Mouse (Mus musculus): ENCODE data around the gene Cpeb2. TPM values are rescaled to one million over a fixed set of nuclear protein-coding genes. Genes with fewer than 3 reads are reported as not detected.

Cpeb2 gene
- polyA plus RNA-seq (2016; fragmentation: Nextera tagmentation; extraction: Ambion mirVana), result 7.5 and 8.6 TPM in 2 replicates

GRCm38 (mm10) chr5:43232480-43233315 is at the start of gene Cpeb2:
Gene Cpeb2, plus strand, starts transcription at chr5:43233170.
- Histone ChIP-seq H3K9ac (peak within 1 kb of the TSS; percentile 99), H3K9me3 (replicated peaks) (no peaks in the 10 kb centered on the region), H3K4me1 (replicated peaks) (no peaks in the 10 kb centered on the region), H3K36me3 (no peaks in the 10 kb centered on the region), H3K4me3 (peak within 1 kb of the TSS; percentile 93), H3K27me3 (replicated peaks) (no peaks in the 10 kb centered on the region), H3K27ac (ENCODE audit: poor library complexity, severe bottlenecking) (peak within 1 kb of the TSS; percentile 100), H3K4me2 (peak within 1 kb of the TSS; percentile 75)
- WGBS, result under 1% methylated on average over 65 of the region's 89 CpGs
- ATAC-seq (ENCODE audit: insufficient number of reproducible peaks, low FRiP score), result peak; percentile 93

GRCm38 (mm10) chr5:43183556-43183955 is 49.4 kb upstream of the Cpeb2 start:
- no peaks in the 10 kb centered on the region for H3K36me3 ChIP-seq
- H3K4me1 ChIP-seq (replicated peaks), result no peaks in the 10 kb centered on the region
- no peak overlapping the region for H3K4me3 ChIP-seq
- H3K27me3 ChIP-seq (replicated peaks), result no peaks in the 10 kb centered on the region
- no peak overlapping the region for H3K9ac ChIP-seq
- H3K4me2 ChIP-seq, result no peak overlapping the region
- H3K27ac ChIP-seq (ENCODE audit: poor library complexity, severe bottlenecking), result no peak overlapping the region
- ATAC-seq (ENCODE audit: insufficient number of reproducible peaks, low FRiP score), result no peak
- H3K9me3 ChIP-seq (replicated peaks), result no peaks in the 10 kb centered on the region

GRCm38 (mm10) chr5:43184834-43185233 is 48.1 kb upstream of the Cpeb2 start:
- H3K27ac ChIP-seq (ENCODE audit: poor library complexity, severe bottlenecking), result no peak overlapping the region
- no peak overlapping the region for H3K9ac ChIP-seq
- no peak overlapping the region for H3K4me3 ChIP-seq
- H3K36me3 ChIP-seq, result no peaks in the 10 kb centered on the region
- H3K4me1 ChIP-seq (replicated peaks), result no peaks in the 10 kb centered on the region
- no peaks in the 10 kb centered on the region for H3K27me3 ChIP-seq (replicated peaks)
- H3K9me3 ChIP-seq (replicated peaks), result no peaks in the 10 kb centered on the region
- no peak overlapping the region for H3K4me2 ChIP-seq
- ATAC-seq (ENCODE audit: insufficient number of reproducible peaks, low FRiP score), result no peak
- 75% methylated on average over 3 of the region's 3 CpGs for WGBS

GRCm38 (mm10) chr5:43185478-43185877 is 47.5 kb upstream of the Cpeb2 start:
- Histone ChIP-seq H3K9ac (no peak overlapping the region), H3K27ac (ENCODE audit: poor library complexity, severe bottlenecking) (no peak overlapping the region), H3K27me3 (replicated peaks) (no peaks in the 10 kb centered on the region), H3K9me3 (replicated peaks) (no peaks in the 10 kb centered on the region), H3K4me2 (no peak overlapping the region), H3K4me1 (replicated peaks) (no peaks in the 10 kb centered on the region), H3K36me3 (no peaks in the 10 kb centered on the region), H3K4me3 (no peak overlapping the region)
- 70% methylated on average over 3 of the region's 3 CpGs for WGBS
- ATAC-seq (ENCODE audit: insufficient number of reproducible peaks, low FRiP score), result no peak

- Histone ChIP-seq H3K4me1 (replicated peaks) (peaks cover 5% of the 10 kb centered on the region), H3K27ac (ENCODE audit: poor library complexity, severe bottlenecking) (no peak overlapping the region), H3K9me3 (replicated peaks) (no peaks in the 10 kb centered on the region), H3K4me3 (no peak overlapping the region), H3K27me3 (replicated peaks) (no peaks in the 10 kb centered on the region), H3K4me2 (no peak overlapping the region), H3K9ac (no peak overlapping the region), H3K36me3 (no peaks in the 10 kb centered on the region)
- ATAC-seq (ENCODE audit: insufficient number of reproducible peaks, low FRiP score), result no peak
- 75% methylated on average over 4 of the region's 4 CpGs for WGBS
These were observed 32.3 kb upstream of the Cpeb2 start for GRCm38 (mm10) chr5:43200686-43201085.

- no peak for ATAC-seq (ENCODE audit: insufficient number of reproducible peaks, low FRiP score)
- H3K27me3 ChIP-seq (replicated peaks), result no peaks in the 10 kb centered on the region
- no peaks in the 10 kb centered on the region for H3K36me3 ChIP-seq
- 72% methylated on average over 6 of the region's 6 CpGs for WGBS
- H3K27ac ChIP-seq (ENCODE audit: poor library complexity, severe bottlenecking), result no peak overlapping the region
- H3K9ac ChIP-seq, result no peak overlapping the region
- no peaks in the 10 kb centered on the region for H3K4me1 ChIP-seq (replicated peaks)
- H3K9me3 ChIP-seq (replicated peaks), result no peaks in the 10 kb centered on the region
- H3K4me2 ChIP-seq, result no peak overlapping the region
- no peak overlapping the region for H3K4me3 ChIP-seq
These were observed 26.4 kb upstream of the Cpeb2 start for GRCm38 (mm10) chr5:43206495-43207053.

GRCm38 (mm10) chr5:43217468-43217867 is 15.5 kb upstream of the Cpeb2 start:
- H3K9me3 ChIP-seq (replicated peaks), result no peaks in the 10 kb centered on the region
- WGBS, result 50% methylated on average over 4 of the region's 4 CpGs
- no peak overlapping the region for H3K9ac ChIP-seq
- peaks cover 16% of the 10 kb centered on the region for H3K4me1 ChIP-seq (replicated peaks)
- H3K4me2 ChIP-seq, result no peak overlapping the region
- H3K4me3 ChIP-seq, result no peak overlapping the region
- no peaks in the 10 kb centered on the region for H3K27me3 ChIP-seq (replicated peaks)
- ATAC-seq (ENCODE audit: insufficient number of reproducible peaks, low FRiP score), result no peak
- peak overlapping the region; percentile 72; the same call in 1 of the 2 replicates for H3K27ac ChIP-seq (ENCODE audit: poor library complexity, severe bottlenecking)
- no peaks in the 10 kb centered on the region for H3K36me3 ChIP-seq

- ATAC-seq (ENCODE audit: insufficient number of reproducible peaks, low FRiP score), result no peak
- 51% methylated on average over 10 of the region's 10 CpGs for WGBS
- H3K9ac ChIP-seq, result no peak overlapping the region
- H3K27ac ChIP-seq (ENCODE audit: poor library complexity, severe bottlenecking), result peak overlapping the region; percentile 72
- H3K9me3 ChIP-seq (replicated peaks), result no peaks in the 10 kb centered on the region
- no peak overlapping the region for H3K4me3 ChIP-seq
- H3K27me3 ChIP-seq (replicated peaks), result no peaks in the 10 kb centered on the region
- no peak overlapping the region for H3K4me2 ChIP-seq
- H3K36me3 ChIP-seq, result no peaks in the 10 kb centered on the region
- peaks cover 16% of the 10 kb centered on the region for H3K4me1 ChIP-seq (replicated peaks)
These were observed 14.8 kb upstream of the Cpeb2 start for GRCm38 (mm10) chr5:43217987-43218846.

- H3K4me2 ChIP-seq, result no peak overlapping the region
- H3K27ac ChIP-seq (ENCODE audit: poor library complexity, severe bottlenecking), result peak overlapping the region; percentile 72
- ATAC-seq (ENCODE audit: insufficient number of reproducible peaks, low FRiP score), result no peak
- no peak overlapping the region for H3K4me3 ChIP-seq
- H3K4me1 ChIP-seq (replicated peaks), result peaks cover 16% of the 10 kb centered on the region
- WGBS, result 13% methylated on average over 1 of the region's 1 CpGs
- no peak overlapping the region for H3K9ac ChIP-seq
- H3K27me3 ChIP-seq (replicated peaks), result no peaks in the 10 kb centered on the region
- H3K36me3 ChIP-seq, result no peaks in the 10 kb centered on the region
- H3K9me3 ChIP-seq (replicated peaks), result no peaks in the 10 kb centered on the region
These were observed 14.2 kb upstream of the Cpeb2 start for GRCm38 (mm10) chr5:43218847-43219132.

- no peak overlapping the region for H3K27ac ChIP-seq (ENCODE audit: poor library complexity, severe bottlenecking)
- H3K4me2 ChIP-seq, result no peak overlapping the region
- no peak for ATAC-seq (ENCODE audit: insufficient number of reproducible peaks, low FRiP score)
- H3K4me1 ChIP-seq (replicated peaks), result peaks cover 6% of the 10 kb centered on the region
- no peak overlapping the region for H3K9ac ChIP-seq
- 69% methylated on average over 4 of the region's 4 CpGs for WGBS
- H3K9me3 ChIP-seq (replicated peaks), result no peaks in the 10 kb centered on the region
- no peaks in the 10 kb centered on the region for H3K27me3 ChIP-seq (replicated peaks)
- H3K36me3 ChIP-seq, result no peaks in the 10 kb centered on the region
- H3K4me3 ChIP-seq, result no peak overlapping the region
These were observed 9.6 kb upstream of the Cpeb2 start for GRCm38 (mm10) chr5:43223359-43223758.

- Histone ChIP-seq H3K4me1 (replicated peaks) (0 out of 2 replicates have a peak, but pooled peaks cover 3% of the 10 kb centered on the region), H3K36me3 (no peaks in the 10 kb centered on the region), H3K9ac (no peak overlapping the region), H3K9me3 (replicated peaks) (no peaks in the 10 kb centered on the region), H3K4me3 (no peak overlapping the region), H3K27ac (ENCODE audit: poor library complexity, severe bottlenecking) (no peak overlapping the region), H3K4me2 (no peak overlapping the region), H3K27me3 (replicated peaks) (no peaks in the 10 kb centered on the region)
- no peak for ATAC-seq (ENCODE audit: insufficient number of reproducible peaks, low FRiP score)
- WGBS, result 68% methylated on average over 3 of the region's 3 CpGs
These were observed 8.7 kb upstream of the Cpeb2 start for GRCm38 (mm10) chr5:43224245-43224644.
